Mouse (Mus musculus): Measurements from ENCODE around the gene Dcaf6.
"Not testable (repeated sequence)": the region's sequence is repeated elsewhere in the genome, so short reads cannot be mapped to it uniquely, and the experiment has no call there.

The Dcaf6 gene

GRCm38 (mm10) chr1:165426254-165426653, 34.0 kb downstream of the Dcaf6 start:
- DNase-seq (ENCODE audit: low read depth in 2 of 2, low spot score in 2 of 2) = no peak

DNA sequence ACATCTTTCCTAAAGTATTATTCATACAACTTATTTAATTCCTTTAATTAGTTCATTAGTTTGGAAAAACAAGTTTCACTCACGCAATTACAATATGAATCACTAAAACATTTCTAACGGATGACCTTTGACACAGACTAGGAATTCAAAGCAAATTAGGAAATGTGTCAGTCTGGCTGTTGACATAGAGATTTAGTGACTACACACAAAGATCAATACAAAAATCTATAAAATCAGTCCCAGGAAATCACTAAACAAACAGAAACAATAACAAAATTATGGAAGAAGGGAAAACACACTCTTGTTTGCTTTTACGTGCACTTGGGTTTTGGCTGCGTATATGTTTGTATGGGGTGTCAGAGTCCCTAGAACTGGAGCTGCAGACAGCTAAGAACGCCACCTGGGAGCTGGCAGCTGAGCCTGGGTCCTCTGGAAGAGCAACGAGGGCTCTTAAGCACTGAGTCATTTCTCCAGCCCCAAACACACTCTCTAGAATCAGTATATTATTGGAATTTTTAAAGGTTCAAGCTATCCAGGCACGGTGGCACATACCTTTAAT, 38.8 kb downstream of the Dcaf6 start:
- no peak for DNase-seq (ENCODE audit: low read depth in 2 of 2, low spot score in 2 of 2)

- DNase-seq (ENCODE audit: low read depth in 2 of 2, low spot score in 2 of 2) = no peak
Measured at GRCm38 (mm10) chr1:165396401-165396805, 63.9 kb downstream of the Dcaf6 start.

DNA sequence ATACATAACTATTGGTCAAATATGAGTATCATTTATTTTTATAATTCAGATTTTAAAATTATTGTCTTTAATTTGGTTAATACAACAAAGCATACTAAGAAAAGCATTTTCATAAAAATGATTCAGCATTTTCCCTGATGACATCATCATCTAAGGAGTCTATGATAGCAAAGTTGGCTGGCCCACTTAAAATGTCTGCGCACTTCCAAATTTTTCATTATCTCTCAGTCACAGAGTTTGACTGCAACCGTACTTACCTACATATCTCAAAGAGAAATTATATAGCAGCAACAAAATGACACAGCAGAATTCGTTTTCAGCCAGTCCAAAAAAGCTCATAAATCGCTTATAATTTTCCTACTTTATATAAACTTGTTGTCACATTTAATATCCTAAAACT, 64.3 kb downstream of the Dcaf6 start:
- no peak for DNase-seq (ENCODE audit: low read depth in 2 of 2, low spot score in 2 of 2)

GRCm38 (mm10) chr1:165394836-165395235, 65.4 kb downstream of the Dcaf6 start:
- no peak for DNase-seq (ENCODE audit: low read depth in 2 of 2, low spot score in 2 of 2)

DNA sequence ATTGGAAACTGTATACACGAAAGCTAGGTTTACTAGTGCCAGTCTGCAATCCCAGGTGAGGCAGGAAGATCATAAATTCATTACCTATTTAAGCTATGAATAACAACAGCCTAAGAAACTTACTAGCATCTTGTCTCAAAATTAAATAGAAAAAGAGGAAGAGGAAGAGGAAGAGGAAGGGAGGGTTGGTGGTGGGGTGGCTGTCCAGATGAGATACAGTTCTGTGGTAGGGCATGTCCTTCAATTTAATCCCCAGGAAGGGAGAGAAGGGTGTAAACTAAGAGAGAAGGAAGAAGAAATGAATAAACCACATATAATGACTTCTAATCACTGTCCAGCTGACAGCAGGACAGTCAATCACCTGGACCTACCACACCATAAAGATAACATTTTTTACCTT, 67.2 kb downstream of the Dcaf6 start:
- no peak for DNase-seq (ENCODE audit: low read depth in 2 of 2, low spot score in 2 of 2)

GRCm38 (mm10) chr1:165388716-165389115, 71.6 kb downstream of the Dcaf6 start:
- no peak for DNase-seq (ENCODE audit: low read depth in 2 of 2, low spot score in 2 of 2)

DNA sequence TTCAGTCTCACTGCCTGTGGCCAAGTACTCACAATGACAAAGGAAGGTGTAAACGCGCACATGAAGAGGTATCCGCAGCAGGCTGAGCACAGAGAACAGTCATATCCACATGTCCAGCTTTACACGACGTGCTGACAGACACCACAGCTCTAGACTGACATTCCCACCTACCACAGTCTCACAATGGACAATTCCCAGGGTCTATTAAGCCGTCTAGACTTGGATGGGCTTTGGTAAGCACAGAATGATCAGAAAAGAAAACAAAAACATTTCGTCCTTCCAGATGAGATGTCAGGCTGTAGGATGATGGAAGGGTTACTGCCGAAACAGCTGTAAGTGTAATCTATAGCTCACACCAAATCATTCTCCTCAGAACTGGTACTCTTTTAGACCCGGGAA, 73.8 kb downstream of the Dcaf6 start:
- no peak for DNase-seq (ENCODE audit: low read depth in 2 of 2, low spot score in 2 of 2)

DNA sequence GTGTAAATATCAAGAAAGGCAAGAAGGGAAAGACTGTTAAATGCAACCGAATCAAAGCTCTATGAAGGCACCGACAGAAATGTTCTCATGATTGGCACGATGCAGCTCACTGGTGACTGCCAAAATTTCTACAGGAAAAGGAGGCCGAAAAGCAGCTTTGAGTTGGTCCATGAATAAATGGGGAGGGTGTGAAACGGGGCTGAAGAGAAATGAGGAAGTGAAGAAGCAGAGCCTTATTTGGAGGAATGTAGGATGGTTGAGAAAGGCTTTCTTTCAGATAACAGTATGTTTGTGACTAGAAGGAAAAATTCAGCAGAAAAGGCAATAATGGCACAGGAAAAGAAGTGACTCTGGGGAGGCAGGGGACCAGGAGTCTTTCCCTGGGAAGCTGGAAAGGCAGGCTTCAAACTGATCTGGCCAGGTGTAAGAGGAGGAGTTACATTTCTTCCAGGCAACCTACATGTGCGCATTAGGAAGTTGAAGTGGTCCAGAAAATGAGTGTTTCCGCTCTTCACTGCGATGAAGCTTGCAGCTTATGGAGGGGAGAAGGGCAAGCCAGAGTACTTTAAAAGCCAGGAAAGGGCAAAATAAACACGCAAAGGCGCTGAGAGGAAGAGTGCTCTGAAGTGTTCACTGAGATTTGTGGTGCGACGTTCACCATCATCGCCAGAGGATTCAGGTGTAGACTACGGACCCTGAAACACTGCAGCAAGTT, 74.3 kb downstream of the Dcaf6 start:
- no peak for DNase-seq (ENCODE audit: low read depth in 2 of 2, low spot score in 2 of 2)

DNA sequence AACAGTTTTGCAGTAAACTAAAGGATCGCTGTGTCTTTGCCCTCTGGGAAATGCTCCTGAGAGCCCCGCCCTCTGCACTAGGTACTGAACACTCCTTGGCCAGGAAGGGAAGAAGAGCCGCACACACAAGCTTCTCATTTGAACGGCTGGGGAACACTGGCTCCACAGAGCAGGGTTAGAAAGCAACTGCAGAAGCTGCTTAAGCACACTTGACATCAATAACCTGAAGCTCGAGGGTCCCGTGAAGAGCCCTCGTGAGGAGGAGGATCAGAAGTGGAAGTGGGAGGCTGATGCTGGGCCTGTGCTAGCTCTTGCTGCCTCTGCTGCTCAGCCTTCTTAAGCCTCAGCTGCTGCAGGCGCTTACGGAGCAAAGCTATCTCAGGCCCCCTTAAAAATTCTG, 86.4 kb downstream of the Dcaf6 start:
- DNase-seq (ENCODE audit: low read depth in 2 of 2, low spot score in 2 of 2) = no peak

- no peak for DNase-seq (ENCODE audit: low read depth in 2 of 2, low spot score in 2 of 2)
Measured at GRCm38 (mm10) chr1:165370990-165371389, 89.3 kb downstream of the Dcaf6 start.

- no peak for DNase-seq (ENCODE audit: low read depth in 2 of 2, low spot score in 2 of 2)
Measured at GRCm38 (mm10) chr1:165365057-165365456, 95.2 kb downstream of the Dcaf6 start.

DNA sequence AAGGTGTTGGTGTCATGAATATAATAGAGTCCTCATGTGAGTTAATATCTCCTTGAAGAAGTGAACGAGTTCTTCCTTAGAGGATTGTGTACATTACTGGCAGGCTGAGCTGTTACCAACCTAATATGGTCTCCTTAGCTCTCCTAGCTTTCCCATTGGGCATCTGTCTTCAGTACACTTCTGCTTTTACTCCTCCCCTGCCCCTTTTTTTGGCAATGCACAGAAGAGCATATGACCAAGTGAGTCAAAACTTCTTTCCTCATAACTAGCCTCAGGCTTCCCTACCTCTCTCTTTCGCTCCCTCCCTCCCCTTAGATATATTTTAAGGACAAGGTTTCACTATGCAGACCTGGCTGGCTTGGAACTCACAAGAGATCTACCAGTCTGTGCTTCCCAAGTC, 97.0 kb downstream of the Dcaf6 start:
- DNase-seq (ENCODE audit: low read depth in 2 of 2, low spot score in 2 of 2) = no peak

DNA sequence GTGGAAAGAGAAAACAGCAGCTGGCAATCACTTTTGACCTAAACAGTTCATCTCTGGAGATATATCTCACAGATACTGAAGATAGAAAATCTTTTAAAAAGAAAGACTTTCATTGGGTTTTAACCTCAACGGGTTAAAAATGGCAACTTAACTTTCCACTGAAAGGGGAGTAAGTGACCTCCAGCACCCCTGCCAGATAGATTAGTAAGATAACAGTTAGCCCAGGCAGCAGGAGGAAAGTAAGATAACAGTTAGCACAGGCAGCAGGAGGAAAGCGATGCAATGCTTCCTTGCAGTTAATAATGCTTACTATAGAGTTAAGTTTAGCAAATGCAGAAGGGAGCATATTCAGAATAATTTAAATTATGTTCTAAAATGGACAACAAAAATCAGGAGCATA, 103.9 kb downstream of the Dcaf6 start:
- no peak for DNase-seq (ENCODE audit: low read depth in 2 of 2, low spot score in 2 of 2)

GRCm38 (mm10) chr1:165348627-165349026, 111.6 kb downstream of the Dcaf6 start:
- no peak for DNase-seq (ENCODE audit: low read depth in 2 of 2, low spot score in 2 of 2)

- DNase-seq (ENCODE audit: low read depth in 2 of 2, low spot score in 2 of 2) = no peak
Measured at GRCm38 (mm10) chr1:165344453-165344852, 115.8 kb downstream of the Dcaf6 start.

GRCm38 (mm10) chr1:165342126-165342525, 118.1 kb downstream of the Dcaf6 start:
- DNase-seq (ENCODE audit: low read depth in 2 of 2, low spot score in 2 of 2) = no peak

GRCm38 (mm10) chr1:165332797-165333196, 127.5 kb downstream of the Dcaf6 start:
- no peak for DNase-seq (ENCODE audit: low read depth in 2 of 2, low spot score in 2 of 2)

DNA sequence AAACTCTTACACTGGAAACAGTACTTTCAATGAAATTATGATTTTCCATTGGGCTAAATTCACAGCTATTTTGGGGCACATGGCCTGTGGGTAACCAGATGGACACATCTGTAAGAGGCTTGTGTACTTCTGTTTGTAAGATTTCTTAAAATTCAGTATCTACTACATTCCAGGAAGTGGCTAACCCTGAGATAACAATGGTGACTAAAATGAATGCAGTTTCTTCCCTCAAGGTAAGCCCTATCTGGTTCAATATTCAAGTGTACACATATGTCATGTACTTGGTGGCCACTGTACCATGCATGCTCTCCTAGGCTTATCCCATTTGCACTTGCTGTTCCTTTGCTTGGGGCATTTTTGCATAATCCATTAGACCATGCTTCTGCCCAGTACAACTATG, 129.4 kb downstream of the Dcaf6 start:
- DNase-seq (ENCODE audit: low read depth in 2 of 2, low spot score in 2 of 2) = no peak

DNA sequence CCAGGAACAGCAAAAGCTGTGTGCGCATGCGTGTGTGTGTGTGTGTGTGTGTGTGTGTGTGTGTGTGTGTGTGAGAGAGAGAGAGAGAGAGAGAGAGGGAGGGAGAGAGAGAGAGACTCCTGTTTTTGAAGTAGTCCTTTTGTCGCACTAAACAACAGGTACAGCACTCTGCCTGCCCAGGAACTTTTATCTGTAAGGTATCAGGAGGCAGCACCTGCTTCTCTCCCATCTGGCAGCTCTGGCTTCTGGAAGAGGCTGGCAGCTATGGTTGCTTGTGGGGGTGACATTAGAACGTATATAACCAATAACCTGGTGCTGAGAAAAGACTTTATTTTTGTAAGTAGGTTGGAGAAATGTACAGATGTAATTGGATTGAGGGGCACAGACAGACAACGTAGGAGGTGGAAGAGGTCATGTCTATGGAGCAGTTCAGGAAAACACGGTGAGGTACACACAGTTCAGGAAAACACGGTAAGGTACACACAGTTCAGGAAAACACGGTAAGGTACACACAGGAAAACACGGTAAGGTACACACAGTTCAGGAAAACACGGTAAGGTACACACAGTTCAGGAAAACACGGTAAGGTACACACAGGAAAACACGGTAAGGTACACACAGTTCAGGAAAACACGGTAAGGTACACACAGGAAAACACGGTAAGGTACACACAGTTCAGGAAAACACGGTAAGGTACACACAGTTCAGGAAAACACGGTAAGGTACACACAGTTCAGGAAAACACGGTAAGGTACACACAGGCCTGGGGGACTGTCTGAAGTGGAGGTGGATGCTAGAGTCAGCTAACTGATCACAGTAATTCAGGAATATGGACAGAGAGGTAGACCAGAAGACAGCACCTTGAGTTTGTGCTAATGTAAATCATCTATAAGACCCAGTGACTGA, 131.6 kb downstream of the Dcaf6 start:
- DNase-seq (ENCODE audit: low read depth in 2 of 2, low spot score in 2 of 2) = not testable (repeated sequence)

DNA sequence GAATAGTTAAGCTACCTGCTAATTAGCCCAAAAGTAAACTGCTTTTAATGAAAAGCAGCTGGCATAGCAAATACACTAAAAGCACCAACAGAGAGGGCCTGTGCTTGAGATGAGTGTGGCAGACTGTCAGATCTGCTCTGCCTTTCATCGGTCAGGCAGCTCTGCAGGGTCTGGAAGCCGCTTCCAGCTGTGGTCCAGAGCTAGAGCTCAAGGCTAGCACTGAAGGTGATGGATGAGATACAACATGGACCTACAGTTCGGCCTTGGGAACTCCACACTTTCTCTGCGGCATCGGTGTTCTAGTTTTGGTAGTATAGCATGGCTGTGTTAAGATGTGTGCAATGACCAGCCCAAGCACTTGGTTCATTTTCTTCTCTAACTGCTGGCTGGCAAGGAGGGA, 132.4 kb downstream of the Dcaf6 start:
- DNase-seq (ENCODE audit: low read depth in 2 of 2, low spot score in 2 of 2) = no peak

DNA sequence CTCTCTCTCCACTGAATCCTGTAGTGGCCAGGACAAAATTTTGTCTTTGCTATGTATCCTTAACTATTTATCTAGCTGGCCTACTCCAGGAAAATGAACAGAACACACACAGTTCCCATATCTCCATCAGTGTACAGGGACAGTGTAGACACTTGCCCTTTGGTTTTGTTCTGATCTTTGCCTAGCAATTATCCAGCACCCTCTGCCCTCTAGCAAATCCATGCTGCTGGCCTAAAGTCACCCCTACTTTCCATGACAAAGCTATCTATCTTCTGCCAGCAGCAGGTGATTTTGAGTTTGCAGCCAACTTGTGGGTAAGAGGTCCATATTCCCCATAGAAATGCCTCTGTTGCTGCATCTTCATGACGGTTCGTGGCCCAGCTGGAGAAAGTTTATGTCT, 132.9 kb downstream of the Dcaf6 start:
- DNase-seq (ENCODE audit: low read depth in 2 of 2, low spot score in 2 of 2) = no peak
